Mouse (Mus musculus): ENCODE data around the gene Trp53i11.

The Trp53i11 gene

GRCm38 (mm10) chr2:93187323-93187996 is at the start of gene Trp53i11:
Gene Trp53i11, plus strand, starts transcription at chr2:93187548.
- peak; percentile 80 for DNase-seq (ENCODE audit: extremely low spot score, low spot score)

DNA sequence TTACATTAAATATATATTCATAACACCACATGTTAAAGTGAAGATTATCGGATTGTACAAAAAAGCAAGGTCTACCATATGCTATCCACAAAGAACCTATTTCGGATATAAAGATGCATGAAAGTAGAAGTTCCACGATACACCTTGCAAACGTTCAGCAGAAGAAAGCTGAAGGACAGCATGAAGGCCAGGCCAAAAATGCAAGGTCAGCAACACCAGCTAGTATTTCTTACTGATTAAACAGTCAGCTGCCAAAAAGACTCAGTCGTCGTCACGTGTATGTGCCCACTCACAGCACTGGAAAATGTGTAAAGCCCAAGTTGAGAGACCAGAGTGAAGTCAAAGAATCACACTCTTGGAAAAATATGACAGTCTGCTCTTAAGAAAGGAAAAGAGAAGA is 47.9 kb upstream of the Trp53i11 start:
- no peak for DNase-seq (ENCODE audit: extremely low spot score, low spot score)

DNA sequence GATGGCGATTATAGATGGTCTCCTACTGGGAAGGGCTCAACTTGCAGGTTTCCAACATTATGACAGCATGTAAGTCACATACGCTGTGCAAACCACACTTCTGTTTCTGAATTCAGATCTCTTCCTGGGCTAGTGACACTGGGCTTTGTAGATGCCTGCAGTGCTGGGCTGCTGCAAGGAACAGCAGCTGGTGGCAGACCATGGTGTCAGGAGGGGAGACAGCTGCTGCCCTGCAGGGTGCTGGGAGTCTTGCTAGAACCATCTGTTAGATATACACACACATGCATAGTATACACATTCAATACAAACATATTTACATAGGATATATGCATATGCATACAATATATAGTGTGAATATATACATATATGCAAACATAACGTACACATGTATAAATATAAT is 46.0 kb upstream of the Trp53i11 start:
- DNase-seq (ENCODE audit: extremely low spot score, low spot score), result no peak

DNA sequence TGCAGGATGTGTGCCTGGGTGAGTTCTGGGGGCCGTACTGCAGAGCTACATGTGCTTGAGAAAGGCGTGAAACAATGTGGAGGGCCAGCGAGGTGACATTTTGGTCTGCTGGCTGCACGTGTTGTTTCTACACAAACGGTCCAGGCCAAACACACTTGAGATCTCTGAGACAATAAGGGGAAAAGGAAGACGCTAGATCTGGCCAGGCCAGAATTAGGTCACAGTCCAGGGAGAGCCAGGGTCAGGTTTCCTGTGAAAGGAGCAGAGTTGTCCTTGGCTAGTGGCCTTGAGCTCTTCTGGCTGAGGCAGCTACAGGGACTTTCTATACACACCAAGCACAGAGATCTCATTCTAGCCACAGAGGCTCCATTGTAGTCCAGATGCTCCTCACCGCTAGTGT is 44.7 kb upstream of the Trp53i11 start:
- DNase-seq (ENCODE audit: extremely low spot score, low spot score), result no peak

GRCm38 (mm10) chr2:93144126-93144525 is 43.2 kb upstream of the Trp53i11 start:
- no peak for DNase-seq (ENCODE audit: extremely low spot score, low spot score)

- no peak for DNase-seq (ENCODE audit: extremely low spot score, low spot score)
These were observed 37.3 kb upstream of the Trp53i11 start for GRCm38 (mm10) chr2:93150009-93150408.

DNA sequence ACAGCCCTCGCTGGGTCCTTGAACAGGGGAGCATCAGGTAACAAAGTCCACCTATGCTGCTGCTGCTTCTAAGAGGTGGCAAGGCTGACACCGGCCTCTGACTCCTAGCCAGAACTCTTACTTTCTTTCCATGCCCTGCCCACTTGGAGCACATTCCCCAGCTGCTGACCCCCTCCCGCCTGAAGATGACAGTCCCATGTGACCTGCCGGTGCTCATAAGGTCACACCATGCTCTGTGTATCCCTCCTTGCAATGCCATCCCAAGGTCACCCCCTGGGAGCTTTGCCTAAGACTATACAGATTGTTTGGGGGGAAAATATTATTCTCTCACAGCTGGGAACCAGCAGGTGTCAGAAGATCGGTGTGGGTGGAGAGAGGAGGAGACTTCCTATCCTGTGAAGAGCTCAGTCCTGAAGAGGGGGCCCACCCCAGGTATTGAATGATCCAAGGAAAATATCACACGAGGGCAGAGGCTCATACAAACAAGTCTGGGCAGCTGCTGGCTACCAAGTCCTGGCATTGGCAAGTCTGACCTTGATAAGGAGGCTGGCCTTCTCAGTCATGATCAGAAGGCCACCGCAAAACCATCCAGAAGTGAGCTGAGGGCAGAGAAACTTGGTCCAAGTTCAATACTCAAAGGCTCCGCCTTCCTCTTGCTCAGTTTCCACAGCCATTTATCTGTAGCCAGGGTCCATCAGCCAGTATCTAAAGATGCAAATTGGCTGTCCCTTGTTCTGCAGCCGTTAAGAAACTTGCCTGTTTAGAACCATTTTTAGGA is 36.5 kb upstream of the Trp53i11 start:
- no peak for DNase-seq (ENCODE audit: extremely low spot score, low spot score)

DNA sequence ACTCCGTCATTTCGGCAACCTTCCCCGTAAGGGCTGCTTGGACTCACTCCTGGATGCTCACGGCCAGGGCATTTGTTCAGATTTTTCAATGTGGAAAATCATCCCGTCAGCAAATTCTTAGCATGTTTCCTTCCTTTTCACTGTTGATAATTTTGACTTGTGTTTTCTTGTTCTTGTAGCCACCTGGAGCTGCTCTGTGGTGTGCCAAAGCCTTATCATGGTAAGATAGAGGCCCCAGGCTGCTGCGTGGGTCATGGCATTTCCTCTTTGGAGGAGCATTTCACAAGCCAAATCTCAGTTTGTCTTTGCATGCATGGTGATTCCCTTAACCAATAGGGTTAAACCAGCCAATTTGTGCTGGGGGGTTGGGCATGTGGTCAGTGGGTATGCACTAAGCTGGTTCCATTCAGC is 35.2 kb upstream of the Trp53i11 start:
- DNase-seq (ENCODE audit: extremely low spot score, low spot score), result no peak

- DNase-seq (ENCODE audit: extremely low spot score, low spot score), result no peak
These were observed 34.4 kb upstream of the Trp53i11 start for GRCm38 (mm10) chr2:93152883-93153491.

- no peak for DNase-seq (ENCODE audit: extremely low spot score, low spot score)
These were observed 33.5 kb upstream of the Trp53i11 start for GRCm38 (mm10) chr2:93153833-93154232.

- no peak for DNase-seq (ENCODE audit: extremely low spot score, low spot score)
These were observed 32.8 kb upstream of the Trp53i11 start for GRCm38 (mm10) chr2:93154486-93155032.

GRCm38 (mm10) chr2:93160467-93161035 is 26.8 kb upstream of the Trp53i11 start:
- no peak for DNase-seq (ENCODE audit: extremely low spot score, low spot score)

- DNase-seq (ENCODE audit: extremely low spot score, low spot score), result no peak
These were observed 25.3 kb upstream of the Trp53i11 start for GRCm38 (mm10) chr2:93161914-93162664.

DNA sequence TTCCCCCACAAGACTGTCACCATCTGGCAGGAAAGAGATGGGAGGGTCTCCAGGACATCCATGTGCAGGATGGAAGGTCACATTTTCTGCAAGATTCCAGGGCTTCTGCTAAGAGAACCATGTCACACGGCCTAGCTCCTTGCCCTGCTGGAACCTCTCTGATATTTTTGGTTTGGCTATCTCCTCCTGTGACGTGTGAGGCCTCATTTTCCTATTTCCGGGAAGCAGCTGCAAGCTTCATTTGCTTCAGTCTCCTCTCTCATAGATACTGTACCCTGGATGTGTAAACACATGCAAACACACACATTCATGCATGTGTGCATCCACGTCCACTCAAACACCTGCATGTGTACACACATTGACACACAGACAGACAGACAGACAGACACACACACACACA is 24.6 kb upstream of the Trp53i11 start:
- no peak for DNase-seq (ENCODE audit: extremely low spot score, low spot score)

GRCm38 (mm10) chr2:93163317-93163716 is 24.0 kb upstream of the Trp53i11 start:
- DNase-seq (ENCODE audit: extremely low spot score, low spot score), result no peak

DNA sequence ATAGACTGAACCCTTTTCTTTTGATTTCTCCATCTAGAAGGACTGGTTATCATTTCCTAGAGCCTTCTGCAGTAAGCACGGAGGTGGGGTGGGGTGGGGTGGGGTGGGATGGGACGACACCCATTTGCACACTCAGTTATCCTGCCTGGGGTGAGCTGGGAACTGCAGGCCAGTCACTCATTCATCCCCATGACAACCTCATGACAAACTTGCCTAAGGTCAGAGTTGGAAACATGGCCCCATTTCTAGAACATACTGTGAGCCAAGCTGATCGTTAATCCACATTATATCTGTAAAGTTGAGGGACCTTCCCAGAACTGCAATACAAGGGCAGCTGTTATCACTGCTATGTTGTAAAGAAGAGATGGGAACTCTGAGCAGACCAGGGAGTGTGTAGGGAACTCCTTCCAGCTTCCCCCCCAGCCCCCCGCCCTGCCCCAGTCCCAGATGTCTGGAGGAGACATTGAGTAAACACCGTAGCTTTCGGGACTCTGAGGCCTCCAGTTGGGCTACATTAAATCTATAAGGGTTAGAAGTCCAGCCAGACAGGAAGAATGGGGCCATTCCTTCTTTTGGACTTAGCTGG is 23.5 kb upstream of the Trp53i11 start:
- no peak for DNase-seq (ENCODE audit: extremely low spot score, low spot score)

DNA sequence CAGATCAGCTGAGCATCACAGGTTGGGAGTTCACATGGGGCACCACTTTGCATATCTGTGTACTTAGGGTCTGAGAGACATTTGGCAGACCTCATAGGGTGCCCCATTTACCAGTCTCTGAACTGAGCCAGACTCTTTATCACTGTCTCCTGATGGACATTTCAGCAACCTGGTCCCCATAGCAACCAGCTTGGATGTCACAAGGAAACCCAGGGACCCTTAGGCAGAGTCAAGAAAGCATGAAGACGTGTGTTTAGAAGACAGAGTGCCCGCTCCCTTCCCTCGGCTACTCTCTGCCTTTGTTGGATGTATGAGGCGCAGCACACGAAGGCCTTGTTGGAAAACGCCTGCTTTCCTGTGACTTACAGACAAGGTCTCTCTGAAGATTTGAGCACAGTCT is 21.1 kb upstream of the Trp53i11 start:
- no peak for DNase-seq (ENCODE audit: extremely low spot score, low spot score)

DNA sequence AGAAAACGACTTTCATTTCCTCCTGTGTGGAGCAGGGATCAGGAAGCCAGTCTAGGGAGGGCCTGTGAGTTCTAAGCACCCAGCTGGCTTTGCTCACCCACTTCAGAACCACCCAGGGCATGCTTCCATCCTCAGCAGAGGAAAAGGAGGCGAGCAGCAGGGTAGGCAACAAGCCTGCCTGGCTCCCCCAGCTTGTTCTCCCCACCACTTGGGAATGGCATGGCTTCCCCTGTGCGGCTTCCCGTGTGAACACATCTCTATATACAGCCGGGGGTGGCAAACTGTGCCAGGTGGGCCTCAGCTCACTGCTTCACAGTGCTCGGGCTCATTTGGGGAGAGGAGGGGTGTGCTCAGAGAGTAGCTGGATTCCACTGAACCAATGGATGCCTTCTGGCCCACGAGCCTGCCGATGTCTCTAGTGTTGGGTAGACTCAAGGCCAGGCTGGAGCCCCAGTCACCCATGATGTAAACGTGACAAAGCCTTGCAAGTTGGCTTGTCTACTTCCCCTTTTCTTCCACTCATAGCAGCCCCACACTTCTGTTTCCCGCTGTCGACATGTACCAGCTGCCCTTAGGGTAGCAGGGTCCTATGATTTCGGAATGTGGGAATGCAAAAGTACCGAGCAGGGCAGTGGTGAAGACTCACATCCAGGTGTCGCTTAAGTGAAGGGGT is 20.5 kb upstream of the Trp53i11 start:
- no peak for DNase-seq (ENCODE audit: extremely low spot score, low spot score)

- DNase-seq (ENCODE audit: extremely low spot score, low spot score), result no peak
These were observed 17.0 kb upstream of the Trp53i11 start for GRCm38 (mm10) chr2:93170156-93170844.

DNA sequence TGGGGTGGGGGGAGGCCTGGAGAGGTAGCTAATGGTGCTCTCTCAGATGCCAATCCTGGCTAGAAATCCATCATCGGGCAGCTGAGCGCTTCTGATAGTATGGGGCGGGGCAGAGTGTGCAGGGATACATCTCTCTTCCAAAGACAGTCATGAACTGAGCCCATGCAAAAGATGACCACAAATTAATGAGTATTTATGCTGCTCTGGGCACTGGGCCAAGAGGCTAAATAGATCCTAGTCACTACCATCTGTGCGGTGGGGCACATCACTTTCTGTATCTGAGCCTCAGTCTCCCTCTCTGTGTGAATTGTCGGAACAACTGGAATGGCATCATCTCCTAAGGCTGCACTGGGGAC is 16.5 kb upstream of the Trp53i11 start:
- DNase-seq (ENCODE audit: extremely low spot score, low spot score), result no peak

Measured in neural tube, embryonic 10.5 days (tissue).